Mouse (Mus musculus) testis, adult 2 months (tissue): ENCODE results near the gene Baz2b.

Experiments
- CTCF ChIP-seq: fragments of 200-500 bp; IDR thresholded peaks from 2 replicates; pipeline ENCODE4 v1.5.1; 2012; ENCODE audit warnings: low read depth, mild to moderate bottlenecking, inconsistent platforms, low read length, moderate library complexity; ENCODE audit not compliant: control insufficient read depth, insufficient read depth, insufficient replicate concordance
- POLR2A ChIP-seq: fragments of 200-500 bp; IDR thresholded peaks from 2 replicates; pipeline ENCODE4 v1.6.1; 2012; ENCODE audit warnings: low read depth, mild to moderate bottlenecking, inconsistent platforms, low read length, moderate library complexity; ENCODE audit not compliant: control insufficient read depth

DNA sequence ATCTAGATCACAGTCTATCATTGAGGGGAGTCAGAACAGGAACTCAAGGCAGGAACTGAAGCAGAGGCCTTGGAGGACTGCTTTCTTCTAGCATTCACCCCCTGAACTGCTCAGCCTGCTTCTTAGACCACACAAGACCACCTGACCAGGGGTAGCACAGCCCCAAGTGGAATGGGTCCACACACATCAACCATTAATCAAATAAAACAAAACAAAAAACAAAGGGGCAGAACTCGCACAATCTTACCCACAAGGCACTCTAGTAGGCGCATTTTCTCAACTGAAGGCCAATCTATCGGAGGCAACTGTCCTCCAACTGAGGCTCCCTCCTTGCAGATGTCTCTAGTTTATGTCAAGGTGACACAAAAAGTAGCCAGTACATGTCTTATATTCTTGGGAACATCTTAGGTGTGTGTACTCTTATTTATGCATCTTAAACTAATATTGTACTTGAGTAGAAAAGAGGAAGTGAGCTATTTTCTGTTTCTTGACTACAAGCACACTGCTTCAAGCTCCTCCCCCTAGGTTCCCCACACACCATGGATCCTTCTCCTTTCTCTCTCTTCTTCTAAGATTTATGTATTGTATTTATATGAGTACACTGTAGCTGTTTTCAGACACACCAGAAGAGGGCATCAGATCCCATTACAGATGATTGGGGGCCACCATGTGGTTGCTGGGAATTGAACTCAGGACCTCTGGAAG lies 189.9 kb downstream of the Baz2b start:
- TF ChIP-seq CTCF (no peak), POLR2A (no peak)
